Mouse (Mus musculus) testis, adult 2 months (tissue): Measurements from ENCODE around the gene Nav1.

ENCODE experiments used
- CTCF ChIP-seq: fragments of 200-500 bp; IDR thresholded peaks from 2 replicates; pipeline ENCODE4 v1.5.1; 2012; ENCODE audit warnings: low read depth, mild to moderate bottlenecking, inconsistent platforms, low read length, moderate library complexity; ENCODE audit not compliant: control insufficient read depth, insufficient read depth, insufficient replicate concordance
- POLR2A ChIP-seq: fragments of 200-500 bp; IDR thresholded peaks from 2 replicates; pipeline ENCODE4 v1.6.1; 2012; ENCODE audit warnings: low read depth, mild to moderate bottlenecking, inconsistent platforms, low read length, moderate library complexity; ENCODE audit not compliant: control insufficient read depth

DNA sequence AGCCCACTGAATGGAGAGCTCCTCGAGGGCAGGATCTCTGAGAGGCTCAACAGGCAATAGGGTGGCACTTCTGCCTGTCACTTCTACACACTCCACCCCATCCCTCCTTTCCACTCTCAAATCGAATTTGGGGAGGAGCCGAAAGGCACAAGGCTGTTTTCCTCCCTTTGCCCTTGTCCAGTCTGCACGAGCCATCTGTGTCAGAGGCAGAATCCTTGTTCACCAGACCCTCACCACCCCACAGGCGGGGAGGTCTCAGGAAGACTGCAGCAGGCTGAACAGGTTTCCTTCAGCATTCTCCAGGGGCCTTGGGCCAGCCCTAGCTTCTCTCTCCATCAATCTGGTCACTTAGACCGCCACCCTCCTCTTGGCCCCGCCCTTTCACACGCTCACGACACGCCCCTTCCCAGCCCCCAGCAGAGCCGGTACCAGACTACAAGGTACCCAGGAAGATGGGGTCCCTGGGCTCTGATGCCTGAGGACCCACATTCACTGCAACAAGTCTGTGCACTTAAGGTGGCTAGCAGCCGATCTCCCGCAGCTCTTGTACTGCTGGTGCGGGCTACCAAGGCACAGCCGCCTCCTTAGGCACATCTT, 23.9 kb downstream of the Nav1 start:
- TF ChIP-seq CTCF (no peak), POLR2A (no peak)
